Mouse (Mus musculus) lung, embryonic 14.5 days (tissue): Measurements from ENCODE around the gene Dll1. TPM values are rescaled to one million over a fixed set of nuclear protein-coding genes. Genes with fewer than 3 reads are reported as not detected.

Source experiments
- ATAC-seq: fragments of 200-750 bp; cut with Nextera tagmentation; 2 replicates; pipeline ENCODE4 v1.8.0; 2017; ENCODE audit warnings: mild to moderate bottlenecking, moderate TSS enrichment, moderate library complexity; ENCODE audit not compliant: insufficient read depth
- DNase-seq: peaks from one replicate; pipeline ENCODE4 v3.0.0-alpha.2; 2015
- H3K27ac ChIP-seq: fragments of 300-500 bp; sonication (generic); 2 replicates; pipeline ENCODE4 v1.5.1; 2014; ENCODE audit warnings: low read depth, mild to moderate bottlenecking, moderate library complexity
- H3K27me3 ChIP-seq: fragments of 300-500 bp; sonication (generic); 2 replicates; pipeline ENCODE4 v1.6.1; 2014; ENCODE audit warnings: low read length, control low read depth; ENCODE audit not compliant: insufficient read depth
- H3K36me3 ChIP-seq: fragments of 300-500 bp; sonication (generic); 2 replicates; pipeline ENCODE4 v1.6.1; 2014; ENCODE audit warnings: control low read depth; ENCODE audit not compliant: insufficient read depth
- H3K4me1 ChIP-seq: fragments of 300-500 bp; sonication (generic); 2 replicates; pipeline ENCODE4 v1.6.1; 2014; ENCODE audit warnings: antibody characterized with exemption, control low read depth; ENCODE audit not compliant: insufficient read depth
- H3K4me2 ChIP-seq: fragments of 300-500 bp; sonication (generic); 2 replicates; pipeline ENCODE4 v1.6.1; 2014; ENCODE audit warnings: mild to moderate bottlenecking
- H3K4me3 ChIP-seq: fragments of 300-500 bp; sonication (generic); 2 replicates; pipeline ENCODE4 v1.5.1; 2014; ENCODE audit warnings: low read depth, low read length
- H3K9ac ChIP-seq: fragments of 300-500 bp; sonication (generic); 2 replicates; pipeline ENCODE4 v1.6.1; 2014
- H3K9me3 ChIP-seq: fragments of 300-500 bp; sonication (generic); 2 replicates; pipeline ENCODE4 v1.6.1; 2016; ENCODE audit warnings: low read depth, low read length, control low read depth
- CTCF ChIP-seq: IDR thresholded peaks from 2 replicates; pipeline ENCODE4 v1.5.1; 2016; ENCODE audit warnings: antibody characterized with exemption, low read depth
- whole genome bisulfite sequencing: fragments of 180-500 bp; shearing (Covaris S2); extraction: QIAGEN DNeasy Blood & Tissue Kit; methylation state at CpG from one replicate; pipeline ENCODE4 v1.1.7; 2014; 5-methylcytosine and 5-hydroxymethylcytosine counted together
- polyA plus RNA-seq: library from polyadenylated mRNA; unstranded; fragments of >200 nt; fragmentation: Nextera tagmentation; extraction: Ambion mirVana; gene quantifications from 2 replicates; pipeline ENCODE4 v1.2.1, GENCODE M21; 2014

The Dll1 gene
- polyA plus RNA-seq, 1 experiment from 2014 or later = 3.4 TPM

DNA sequence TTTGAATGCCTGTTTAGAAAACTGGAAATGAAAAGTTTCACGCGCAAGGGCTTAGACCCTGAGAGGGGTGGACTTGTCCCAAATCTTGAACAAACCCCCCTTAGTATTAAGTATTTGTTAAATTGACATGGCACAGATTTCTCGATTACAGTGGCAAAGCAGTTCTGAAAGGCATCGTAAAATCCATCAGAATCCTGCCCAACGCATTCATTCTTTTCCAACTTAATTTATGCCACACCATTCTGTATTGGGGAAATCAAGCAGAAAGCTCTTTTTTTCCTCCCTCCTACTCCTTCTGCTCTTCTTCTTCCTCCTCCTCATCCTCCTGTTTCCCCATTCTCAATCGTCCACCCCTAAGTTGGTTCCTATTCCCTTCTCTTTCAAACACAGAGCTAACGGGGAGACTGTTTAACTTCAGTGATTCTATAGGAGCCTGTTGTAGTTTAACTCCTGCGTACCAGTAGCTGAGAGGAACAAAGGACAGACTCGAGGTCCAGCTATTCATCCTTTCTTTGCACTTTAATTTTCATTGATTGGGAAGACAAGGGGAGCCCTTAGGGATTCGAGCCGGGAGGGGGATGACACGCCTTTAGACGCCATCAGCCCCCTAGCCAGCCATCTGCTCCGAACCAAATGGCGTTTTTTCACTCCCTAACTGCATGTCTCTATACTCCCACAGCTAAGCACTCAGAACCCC, 1.9 kb upstream of the Dll1 start:
- H3K9me3 ChIP-seq = no peaks in the 10 kb centered on the region
- H3K4me3 ChIP-seq = no peak overlapping the region
- no peak for TF ChIP-seq CTCF
- H3K36me3 ChIP-seq = no peaks in the 10 kb centered on the region
- 9% methylated on average over 15 of the region's 15 CpGs for WGBS
- H3K27ac ChIP-seq = no peak overlapping the region
- peaks cover 5% of the 10 kb centered on the region for H3K4me1 ChIP-seq
- peaks cover 76% of the 10 kb centered on the region for H3K27me3 ChIP-seq
- H3K9ac ChIP-seq = no peak overlapping the region
- DNase-seq (no peak), ATAC-seq (no peak)
- H3K4me2 ChIP-seq = no peak overlapping the region

GRCm38 (mm10) chr17:15377901-15378300, 1.2 kb upstream of the Dll1 start:
- no peak overlapping the region for H3K27ac ChIP-seq
- peak; percentile 84 for DNase-seq

DNA sequence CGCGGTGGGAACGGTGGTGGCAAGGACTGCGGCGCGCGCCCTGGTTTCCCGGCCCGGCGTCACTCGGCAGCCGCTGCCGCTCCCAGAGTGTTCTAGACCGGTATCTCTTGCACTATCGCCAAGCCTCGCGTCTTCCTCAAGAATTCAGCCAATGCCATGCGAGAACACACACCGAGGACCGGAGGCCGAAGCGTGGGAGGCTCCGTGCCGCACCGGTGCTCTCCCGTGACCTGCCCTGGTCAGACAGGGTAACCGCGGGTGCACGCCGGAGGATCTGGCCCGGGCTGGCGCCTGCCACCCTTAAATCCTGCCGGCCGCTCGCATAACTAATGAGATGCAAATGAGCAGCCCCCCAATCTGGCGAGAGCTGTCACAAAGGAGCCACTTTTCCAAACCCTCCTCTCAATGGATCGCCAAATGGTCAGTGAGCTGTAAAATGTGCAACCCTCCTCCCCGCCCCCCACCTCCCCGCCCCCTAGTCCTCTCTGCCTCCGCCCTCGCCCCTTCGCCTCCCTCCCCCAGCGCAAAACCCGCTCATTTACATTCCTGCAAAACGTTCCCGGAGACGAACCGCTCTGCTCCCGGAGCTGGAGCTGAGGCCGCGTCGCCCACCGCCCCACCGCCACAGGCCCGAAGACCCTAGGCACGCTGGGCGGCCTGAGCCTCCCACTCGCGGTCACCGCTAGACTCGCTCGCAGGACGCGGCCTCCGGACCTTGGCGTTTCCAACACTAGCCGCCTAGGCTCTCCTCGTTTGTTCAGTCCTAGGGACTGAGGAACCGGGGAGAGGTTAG, 775 bp downstream of the Dll1 start:
- Histone ChIP-seq H3K27ac (peak overlapping the region; percentile 32), H3K36me3 (no peaks in the 10 kb centered on the region), H3K27me3 (peaks cover 69% of the 10 kb centered on the region), H3K4me3 (peak overlapping the region; percentile 54), H3K9ac (peak overlapping the region; percentile 60), H3K4me1 (peaks cover 14% of the 10 kb centered on the region), H3K4me2 (peak overlapping the region; percentile 100), H3K9me3 (no peaks in the 10 kb centered on the region)
- WGBS = under 1% methylated on average over 69 of the region's 69 CpGs
- ATAC-seq (peak; percentile 50), DNase-seq (peak; percentile 63)
- TF ChIP-seq CTCF = no peak

More at GRCm38 (mm10) chr17:15377901-15378300, 1.2 kb upstream of the Dll1 start:
- no peaks in the 10 kb centered on the region for H3K36me3 ChIP-seq
- no peaks in the 10 kb centered on the region for H3K9me3 ChIP-seq
- WGBS = 0% methylated on average over 1 of the region's 1 CpGs
- peaks cover 5% of the 10 kb centered on the region for H3K4me1 ChIP-seq
- peaks cover 82% of the 10 kb centered on the region for H3K27me3 ChIP-seq
- peak; percentile 39; the same call in 1 of the 2 replicates for ATAC-seq
- H3K4me2 ChIP-seq = no peak overlapping the region
- TF ChIP-seq CTCF = peak; percentile 72
- H3K4me3 ChIP-seq = no peak overlapping the region
- H3K9ac ChIP-seq = no peak overlapping the region

DNA sequence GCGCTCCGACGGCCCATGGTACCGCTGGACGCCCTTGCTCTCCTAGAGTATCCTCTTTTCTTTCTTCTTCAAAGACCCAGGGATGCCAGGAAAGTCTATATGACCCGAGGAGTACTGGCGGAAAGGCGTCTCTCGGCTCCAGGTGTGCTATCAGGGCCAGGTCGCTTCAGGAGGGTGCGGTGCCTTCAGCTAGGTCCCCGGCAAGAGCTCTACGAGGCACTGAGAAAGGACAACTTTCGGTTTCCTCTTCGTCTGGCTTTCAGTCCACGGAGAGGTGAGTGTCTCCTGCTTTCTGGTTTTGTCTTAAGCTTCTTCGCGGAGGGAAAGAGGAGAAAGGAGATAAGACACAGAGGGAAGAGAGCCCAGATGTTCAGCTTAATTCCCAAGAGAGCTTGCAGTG, 1.4 kb downstream of the Dll1 start:
- Histone ChIP-seq H3K9ac (peak overlapping the region; percentile 60), H3K4me3 (peak overlapping the region; percentile 54), H3K4me1 (peaks cover 14% of the 10 kb centered on the region), H3K9me3 (no peaks in the 10 kb centered on the region), H3K36me3 (0 out of 2 replicates have a peak, but pooled peaks cover 4% of the 10 kb centered on the region), H3K4me2 (peak overlapping the region; percentile 100), H3K27ac (peak overlapping the region; percentile 32; the same call in 1 of the 2 replicates), H3K27me3 (peaks cover 63% of the 10 kb centered on the region)
- DNase-seq = no peak
- WGBS = under 1% methylated on average over 18 of the region's 18 CpGs
- no peak for TF ChIP-seq CTCF
- ATAC-seq = no peak

GRCm38 (mm10) chr17:15374321-15375141, 2.1 kb downstream of the Dll1 start:
- Histone ChIP-seq H3K9me3 (no peaks in the 10 kb centered on the region), H3K9ac (peak overlapping the region; percentile 60), H3K27me3 (peaks cover 58% of the 10 kb centered on the region), H3K36me3 (0 out of 2 replicates have a peak, but pooled peaks cover 4% of the 10 kb centered on the region), H3K4me2 (peak overlapping the region; percentile 100), H3K4me3 (peak overlapping the region; percentile 54), H3K4me1 (peaks cover 14% of the 10 kb centered on the region), H3K27ac (no peak overlapping the region)
- 2% methylated on average over 50 of the region's 50 CpGs for WGBS
- no peak for TF ChIP-seq CTCF
- no peak for DNase-seq
- ATAC-seq = no peak

- no peak overlapping the region for H3K27ac ChIP-seq
- ATAC-seq (no peak), DNase-seq (no peak)
- H3K9me3 ChIP-seq = no peaks in the 10 kb centered on the region
- H3K4me1 ChIP-seq = peaks cover 14% of the 10 kb centered on the region
- no peak for TF ChIP-seq CTCF
- peaks cover 44% of the 10 kb centered on the region for H3K27me3 ChIP-seq
- H3K4me3 ChIP-seq = no peak overlapping the region
- H3K36me3 ChIP-seq = 0 out of 2 replicates have a peak, but pooled peaks cover 4% of the 10 kb centered on the region
- 70% methylated on average over 15 of the region's 15 CpGs for WGBS
- H3K4me2 ChIP-seq = peak overlapping the region; percentile 100
- no peak overlapping the region for H3K9ac ChIP-seq
Measured at GRCm38 (mm10) chr17:15372931-15373652, 3.6 kb downstream of the Dll1 start.
